Mouse (Mus musculus) left cerebral cortex, adult 2 months (tissue): ENCODE results near the gene Prelid3b. TPM values are rescaled to one million over a fixed set of nuclear protein-coding genes. Genes with fewer than 3 reads are reported as not detected.

Experiments
- DNase-seq, 2 experiments: peaks; one replicate each; pipeline ENCODE4 v3.0.0; 2021 to 2022; ENCODE audit warnings: low spot score in 2 of 2, mixed read lengths in 1 of 2; ENCODE audit errors: extremely low spot score in 1 of 2
- H3K27ac ChIP-seq: fragments of 200-600 bp; 2 replicates; pipeline ENCODE4 v1.8.1; 2022
- H3K4me3 ChIP-seq: fragments of 200-600 bp; 2 replicates; pipeline ENCODE4 v1.8.1; 2022
- CTCF ChIP-seq: fragments of 200-600 bp; IDR thresholded peaks from 2 replicates; pipeline ENCODE4 v1.8.1; 2022; ENCODE audit warnings: antibody characterized with exemption, mild to moderate bottlenecking, moderate library complexity
- intact Hi-C: fragments of 180-260 bp; cut with DNase I; formaldehyde crosslinking; loops from one replicate; pipeline ENCODE4 v1.15.1; 2025
- total RNA-seq, 2 experiments: library from RNA; stranded (reverse); gene quantifications; 2 replicates each; pipeline ENCODE4 v1.2.3; 2021

Gene Prelid3b
- total RNA-seq, 2 experiments from 2014 or later, result 50.4 to 52.7 TPM

DNA sequence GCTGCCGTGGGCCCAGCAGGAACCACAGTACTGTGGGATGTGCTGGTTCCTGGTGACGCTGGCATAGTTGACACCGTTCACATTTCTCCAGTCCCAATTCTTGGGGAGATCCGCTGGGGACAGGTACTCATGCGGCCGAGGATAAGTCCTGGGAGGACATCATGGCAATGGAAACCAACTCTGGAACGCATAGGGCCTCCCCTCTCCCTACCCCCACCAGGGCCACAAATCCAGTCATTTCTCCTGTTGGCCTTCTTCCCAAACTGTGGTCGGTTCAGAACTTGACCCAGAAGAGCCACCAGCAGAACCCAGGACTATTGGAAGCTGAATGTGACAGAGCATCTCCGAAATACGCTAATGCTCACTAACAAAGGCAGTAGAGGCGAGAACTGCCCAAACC, 34.7 kb downstream of the Prelid3b start:
- Histone ChIP-seq H3K4me3 (peak overlapping the region; percentile 57), H3K27ac (peak overlapping the region; percentile 51; the same call in 1 of the 2 replicates)
- TF ChIP-seq CTCF, result no peak
- no peak for DNase-seq
- intact Hi-C loops, result no loop called here

- no peak for DNase-seq
- Histone ChIP-seq H3K4me3 (no peak overlapping the region), H3K27ac (no peak overlapping the region)
- no peak for TF ChIP-seq CTCF
- intact Hi-C loops, result no loop called here
Observed at GRCm38 (mm10) chr2:174437697-174437982, 35.2 kb downstream of the Prelid3b start.

GRCm38 (mm10) chr2:174436916-174437696, 35.8 kb downstream of the Prelid3b start:
- TF ChIP-seq CTCF, result no peak
- no peak overlapping the region for H3K4me3 ChIP-seq
- no peak overlapping the region for H3K27ac ChIP-seq
- DNase-seq, result no peak
- intact Hi-C loops, result no loop called here

- no peak for DNase-seq
- TF ChIP-seq CTCF, result no peak
- H3K27ac ChIP-seq, result no peak overlapping the region
Observed at GRCm38 (mm10) chr2:174436076-174436701, 36.7 kb downstream of the Prelid3b start.

DNA sequence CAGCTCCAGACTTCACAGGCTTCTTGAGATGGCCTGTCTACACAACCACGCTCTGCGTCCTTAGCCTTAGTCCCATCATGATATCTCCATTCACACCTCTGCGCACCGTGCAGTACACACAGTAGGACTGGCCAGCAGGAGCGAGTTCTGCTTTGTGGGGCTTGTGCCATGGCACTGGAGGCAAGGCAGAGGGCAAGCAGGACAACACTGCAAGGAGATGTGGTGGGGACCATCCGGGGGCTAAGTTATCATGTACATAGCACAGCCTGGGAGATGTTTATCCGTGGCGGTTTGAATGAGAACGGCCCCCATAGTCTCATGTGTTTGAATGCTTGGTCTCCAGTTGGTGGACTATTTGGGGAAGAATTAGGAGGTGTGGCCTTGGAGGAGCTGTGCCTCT, 37.9 kb downstream of the Prelid3b start:
- H3K4me3 ChIP-seq, result no peak overlapping the region
- no peak for TF ChIP-seq CTCF
- intact Hi-C loops, result no loop called here

More at GRCm38 (mm10) chr2:174436076-174436701, 36.7 kb downstream of the Prelid3b start:
- intact Hi-C loops, result no loop called here
- no peak overlapping the region for H3K4me3 ChIP-seq

DNA sequence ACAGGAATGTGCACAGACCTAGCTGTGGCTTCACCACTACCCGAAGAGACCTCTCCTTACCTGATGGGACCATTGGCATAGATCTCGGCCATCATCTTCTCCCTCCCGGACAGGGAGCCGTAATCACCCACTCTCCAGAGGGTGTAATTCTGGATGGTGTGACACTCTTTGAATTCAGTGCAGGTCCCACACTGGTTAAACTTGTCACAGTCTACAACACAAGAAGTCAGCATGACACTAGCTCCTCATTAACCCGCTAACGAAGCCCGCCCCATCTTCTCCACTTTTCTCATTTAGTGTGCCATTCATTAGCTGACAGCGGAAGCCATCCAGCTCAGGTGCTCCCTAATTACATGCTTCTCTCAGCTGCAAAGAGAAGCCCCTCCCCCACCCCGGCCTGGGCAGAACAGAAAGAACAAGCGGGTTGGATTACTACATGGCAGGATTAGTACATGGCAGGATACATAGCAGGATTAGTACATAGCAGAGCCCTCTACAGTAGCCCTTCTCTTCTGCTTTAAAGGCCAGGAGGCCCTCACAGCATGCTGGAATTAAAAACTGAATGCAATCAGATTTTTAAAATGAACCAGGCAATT, 43.8 kb downstream of the Prelid3b start:
- TF ChIP-seq CTCF, result no peak

More for the DNA sequence above, 37.9 kb downstream of the Prelid3b start:
- no peak for DNase-seq
- H3K27ac ChIP-seq, result no peak overlapping the region

GRCm38 (mm10) chr2:174428076-174428835, 44.6 kb downstream of the Prelid3b start:
- Histone ChIP-seq H3K27ac (no peak overlapping the region), H3K4me3 (no peak overlapping the region)
- intact Hi-C loops, result no loop called here
- no peak for DNase-seq
- no peak for TF ChIP-seq CTCF

More for the DNA sequence above, 43.8 kb downstream of the Prelid3b start:
- Histone ChIP-seq H3K4me3 (no peak overlapping the region), H3K27ac (no peak overlapping the region)
- intact Hi-C loops, result no loop called here
- DNase-seq, result no peak

DNA sequence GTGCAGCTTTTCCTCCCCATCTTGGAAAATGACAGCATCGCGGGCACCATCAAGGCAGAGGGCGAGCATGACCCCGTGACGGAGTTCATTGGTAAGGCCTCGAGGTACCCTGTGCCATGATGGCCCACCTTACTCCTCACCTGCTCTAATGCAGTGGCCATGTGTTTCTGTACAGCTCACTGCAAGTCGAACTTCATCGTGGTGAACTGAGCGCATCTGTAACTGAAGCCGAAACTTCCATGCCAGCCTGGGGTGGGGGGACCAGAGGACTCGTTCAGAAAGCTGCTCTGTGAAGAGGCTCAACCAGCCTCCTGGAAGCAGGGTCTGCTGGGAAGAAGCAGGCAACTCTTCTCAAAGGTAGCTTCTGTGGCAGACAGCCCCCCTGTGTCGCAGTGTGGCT, 46.0 kb downstream of the Prelid3b start:
- no peak overlapping the region for H3K27ac ChIP-seq
- no peak overlapping the region for H3K4me3 ChIP-seq
- no peak for DNase-seq
- no peak for TF ChIP-seq CTCF
- intact Hi-C loops, result no loop called here

DNA sequence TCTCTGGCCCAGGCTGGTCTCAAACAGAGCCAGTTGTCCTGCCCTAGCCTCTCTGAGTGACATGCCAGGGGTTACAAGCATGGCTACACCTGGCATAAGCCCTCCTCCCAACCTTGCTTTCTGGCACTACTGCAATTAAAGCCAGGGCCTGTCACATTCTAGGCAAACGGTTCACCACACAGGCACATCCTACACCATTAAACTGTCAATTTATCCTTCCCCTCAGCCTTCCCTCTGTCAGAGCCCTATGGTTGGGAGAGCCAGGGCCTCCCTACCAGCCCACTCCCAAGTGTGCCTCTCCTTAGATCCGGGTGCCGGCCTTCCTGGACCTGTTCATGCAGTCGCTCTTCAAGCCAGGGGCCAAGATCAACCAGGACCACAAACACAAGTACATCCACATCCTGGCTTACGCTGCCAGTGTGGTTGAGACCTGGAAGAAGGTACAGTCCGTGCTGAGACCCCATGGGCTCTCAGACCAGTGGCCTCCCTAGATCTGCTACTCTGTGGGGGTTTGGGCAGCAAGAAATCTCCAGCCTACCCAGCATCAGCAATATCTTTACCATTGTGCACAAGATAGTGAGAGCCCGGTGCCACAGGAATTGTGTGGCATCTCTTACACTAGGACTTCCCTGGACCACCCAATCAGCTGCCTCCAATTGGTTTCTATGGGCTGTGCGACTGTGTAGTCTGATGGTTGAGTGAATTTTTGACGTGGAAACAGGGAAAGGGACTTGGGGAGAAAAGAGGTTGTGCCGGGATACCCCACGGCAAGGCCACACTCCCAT, 48.4 kb downstream of the Prelid3b start:
- no peak for TF ChIP-seq CTCF
- intact Hi-C loops, result no loop called here
- no peak for DNase-seq
- Histone ChIP-seq H3K27ac (no peak overlapping the region), H3K4me3 (no peak overlapping the region)

- Histone ChIP-seq H3K4me3 (no peak overlapping the region), H3K27ac (no peak overlapping the region)
- no peak for TF ChIP-seq CTCF
- DNase-seq, result no peak
- intact Hi-C loops, result no loop called here
Observed at GRCm38 (mm10) chr2:174421107-174421506, 51.8 kb downstream of the Prelid3b start.

DNA sequence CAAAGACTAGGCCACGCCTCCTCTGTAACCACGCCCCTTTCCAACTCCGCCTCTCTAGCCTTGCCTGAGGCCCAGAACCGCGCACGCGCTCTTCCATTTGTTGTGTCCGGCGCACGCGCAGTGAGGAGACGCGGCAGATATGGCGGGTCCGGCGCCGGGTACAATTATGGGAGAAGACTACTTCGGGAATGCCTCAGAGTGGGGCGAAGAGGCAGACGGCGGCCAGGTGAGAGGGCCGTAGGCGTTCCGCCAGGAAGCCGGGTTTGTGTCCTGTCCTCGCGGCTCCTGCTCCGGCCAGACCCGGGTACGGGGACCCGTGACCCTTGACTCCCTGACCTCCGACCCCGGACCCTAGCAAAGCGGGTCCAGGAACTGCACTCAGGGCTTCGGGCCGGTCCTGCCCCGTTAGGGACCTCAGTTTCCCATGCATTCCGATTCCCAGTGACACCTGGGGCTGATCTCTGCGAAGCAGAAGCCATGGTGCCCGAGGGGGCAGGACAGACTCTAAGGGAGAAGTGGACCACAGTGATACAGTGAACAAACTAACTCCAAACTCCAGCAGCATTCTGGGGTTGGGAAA, 57.1 kb downstream of the Prelid3b start, which contains the start of gene Nelfcd:
Gene Nelfcd (plus strand): TSS at position 74 of the 580 bp plus-strand sequence.
- Histone ChIP-seq H3K27ac (peak within 1 kb of the TSS; percentile 65), H3K4me3 (peak within 1 kb of the TSS; percentile 87)
- DNase-seq, result peak; percentile 91 to 92
- TF ChIP-seq CTCF, result no peak
- intact Hi-C loops, result loop anchor here (5.0 kb wide), 1 partner anchor 84 kb away; no protein-coding TSS in a partner anchor

Other genes with a start within 250 kb of the Prelid3b start
- gene Gnas, start 188.8 kb downstream of the Prelid3b start, total RNA-seq, result 1,000 to 10,000 TPM; 1,778 to 1,853 TPM
- 1 to 10 TPM; 2.3 to 2.8 TPM for gene Gm20721, start 126.4 kb downstream of the Prelid3b start, total RNA-seq
- 10 to 100 TPM; 47.9 to 50.8 TPM for gene Nelfcd, start 57.3 kb downstream of the Prelid3b start, total RNA-seq
- gene Ctsz, start 34.0 kb downstream of the Prelid3b start, total RNA-seq, result 10 to 100 TPM; 33.6 to 34.3 TPM
- not detected for gene Tubb1, start 22.4 kb downstream of the Prelid3b start, total RNA-seq
- gene Atp5e, start 9.0 kb downstream of the Prelid3b start, total RNA-seq, result 100 to 1,000 TPM; 296 to 302 TPM
- gene Zfp831, start 170.5 kb upstream of the Prelid3b start, total RNA-seq, result 10 to 100 TPM; 16.8 to 20.6 TPM